Mouse (Mus musculus) brain, embryonic 14.5 days (tissue): ENCODE data around the gene Zfp422.

Source experiments
- CTCF ChIP-seq: fragments of 200-500 bp; IDR thresholded peaks from 2 replicates; pipeline ENCODE4 v1.5.1; 2012; ENCODE audit warnings: inconsistent platforms, mild to moderate bottlenecking, moderate library complexity, borderline replicate concordance; ENCODE audit not compliant: insufficient read depth, insufficient read length; ENCODE audit errors: extremely low read depth
- POLR2A ChIP-seq: fragments of 200-500 bp; IDR thresholded peaks from 2 replicates; pipeline ENCODE4 v1.6.1; 2012; ENCODE audit warnings: mild to moderate bottlenecking, inconsistent platforms, borderline replicate concordance; ENCODE audit not compliant: poor library complexity, insufficient read depth, insufficient read length, severe bottlenecking; ENCODE audit errors: extremely low read depth

GRCm38 (mm10) chr6:116670144-116670543, 41.3 kb upstream of the Zfp422 start:
- TF ChIP-seq CTCF (peak; percentile 25; the same call in 1 of the 2 replicates), POLR2A (no peak)
